In genomic region chr8:8674864-8675263, GRCm38 (mm10) we compare ENCODE assay signal across 23 mouse cellular contexts. TPM values are rescaled to one million over a fixed set of nuclear protein-coding genes. Genes with fewer than 3 reads are reported as not detected.
DNase-seq lines count a peak whose midpoint lies in the region; ATAC-seq lines count a peak whose summit lies in the region.
"Had no signal": no experiment of that assay in that cellular context is flagged by ENCODE, and none has a peak within 500 bp of the region (broad histone marks: within the 10 kb centered on the region; RNA-seq: fewer than 3 reads in every experiment).

No protein-coding gene starts in this region.

- DNase-seq in ES-CJ7 (ENCODE audit: low read depth, low spot score): peak; percentile 58
- DNase-seq in R1 (ENCODE audit: low read depth, low spot score): peak; percentile 65
- no peak for DNase-seq in testis, postnatal 14 days (ENCODE audit: low spot score)
- DNase-seq in right cerebral cortex, postnatal 10 days (ENCODE audit: low spot score in 2 of 2): no peak
- DNase-seq: adrenal gland, adult 2 months; adrenal gland, postnatal 14 days; cerebellum, adult 18-20 months; cerebellum, adult 9-10 months; cerebellum, postnatal 14 days; gastrocnemius, postnatal 10 days; gastrocnemius, postnatal 36 days; heart, postnatal 10 days; kidney, adult 18-20 months had no signal

- H3K36me3 ChIP-seq in intestine, embryonic 15.5 days: peaks cover 20% of the 10 kb centered on the region

- no peak overlapping the region for H3K27ac ChIP-seq in intestine, embryonic 15.5 days
- H3K27ac ChIP-seq: forebrain, embryonic 10.5 days; forebrain, embryonic 13.5 days; heart, embryonic 15.5 days; hindbrain, embryonic 13.5 days had no signal

- H3K9ac ChIP-seq in intestine, embryonic 15.5 days: no peak overlapping the region
- H3K9ac ChIP-seq: forebrain, embryonic 13.5 days; heart, embryonic 12.5 days; heart, embryonic 15.5 days; hindbrain, embryonic 13.5 days had no signal

- H3K4me2 ChIP-seq in intestine, embryonic 15.5 days (replicated peaks): no peak overlapping the region
- H3K4me2 ChIP-seq: forebrain, embryonic 13.5 days; heart, embryonic 12.5 days; heart, embryonic 15.5 days; hindbrain, embryonic 13.5 days had no signal

- no peaks in the 10 kb centered on the region for H3K27me3 ChIP-seq in intestine, embryonic 15.5 days (replicated peaks)
- H3K27me3 ChIP-seq: forebrain, embryonic 13.5 days; heart, embryonic 12.5 days; heart, embryonic 15.5 days; hindbrain, embryonic 13.5 days had no signal

- no peaks in the 10 kb centered on the region for H3K4me1 ChIP-seq in intestine, embryonic 15.5 days (replicated peaks)
- H3K4me1 ChIP-seq: forebrain, embryonic 10.5 days; forebrain, embryonic 13.5 days; heart, embryonic 15.5 days had no signal

- no peak overlapping the region for H3K4me3 ChIP-seq in intestine, embryonic 15.5 days (replicated peaks)
- H3K4me3 ChIP-seq: forebrain, embryonic 10.5 days; forebrain, embryonic 13.5 days; heart, embryonic 12.5 days; heart, embryonic 15.5 days; hindbrain, embryonic 13.5 days had no signal

- peak; percentile 55; the same call in 1 of the 2 replicates for ATAC-seq in intestine, embryonic 15.5 days
- ATAC-seq in megakaryocyte progenitor cell, adult 5-6 weeks (replicated peaks; ENCODE audit: poor library complexity): no peak
- ATAC-seq: CD4-positive, CD25-positive, alpha-beta regulatory T cell, adult 4 months; forebrain, embryonic 13.5 days; forebrain, embryonic 16.5 days; hindbrain, embryonic 16.5 days had no signal

- WGBS in intestine, embryonic 15.5 days: 70% methylated on average over 5 of the region's 5 CpGs

- no peaks in the 10 kb centered on the region for H3K9me3 ChIP-seq in intestine, embryonic 15.5 days
- H3K9me3 ChIP-seq: forebrain, embryonic 10.5 days; forebrain, embryonic 13.5 days; heart, embryonic 12.5 days; heart, embryonic 15.5 days; hindbrain, embryonic 13.5 days had no signal

RNA-seq across cellular contexts. Expression of gene Efnb2, which starts 13.8 kb away (rescaled TPM):
- polyA plus RNA-seq in intestine, embryonic 15.5 days (2015; fragmentation: Nextera tagmentation; extraction: Ambion mirVana): 14.1 TPM in 2 replicates
- total RNA-seq in megakaryocyte progenitor cell, adult 5-6 weeks (2015): 0.15 and 0.35 TPM in 2 replicates
- total RNA-seq in megakaryocyte progenitor cell, adult 5-6 weeks (2017): 0.24 and 0.50 TPM in 2 replicates

RNA-seq across cellular contexts. Expression of gene Arglu1, which starts 15.5 kb away (rescaled TPM):
- 107 and 121 TPM in 2 replicates for polyA plus RNA-seq in intestine, embryonic 15.5 days (2015; fragmentation: Nextera tagmentation; extraction: Ambion mirVana)
- 85.5 and 96.3 TPM in 2 replicates for total RNA-seq in megakaryocyte progenitor cell, adult 5-6 weeks (2015)
- total RNA-seq in megakaryocyte progenitor cell, adult 5-6 weeks (2017): 97.6 and 140 TPM in 2 replicates

Comparison
In these comparisons a context has a peak if more than half of its experiments do, and no peak if none do; other contexts are left out.
1. DNase-seq: peak in ES-CJ7 (single experiment) and R1 (single experiment); none in testis, postnatal 14 days (single experiment) and right cerebral cortex, postnatal 10 days (0 of 2).